Mouse (Mus musculus) large intestine, adult 2 months (tissue): Measurements from ENCODE around the gene Rsbn1l. TPM values are rescaled to one million over a fixed set of nuclear protein-coding genes. Genes with fewer than 3 reads are reported as not detected.

ENCODE experiments used
- DNase-seq: peaks from one replicate; pipeline ENCODE4 v3.0.0-alpha.2; 2012; ENCODE audit warnings: low read depth, low spot score
- WGBS: fragments of 180-500 bp; shearing (Covaris S2); methylation state at CpG from one replicate; pipeline ENCODE4 v1.1.7; 2018; 5-methylcytosine and 5-hydroxymethylcytosine counted together
- polyA plus RNA-seq: library from polyadenylated mRNA; depleted of rRNA; stranded (reverse); fragments of >200 nt; gene quantifications from 2 replicates; pipeline ENCODE4 v1.2.3, GENCODE M21; 2012; rRNA removed

Rsbn1l gene
- 3.0 and 4.0 TPM in 2 replicates for polyA plus RNA-seq

- 88% methylated on average over 3 of the region's 3 CpGs for WGBS
Measured at GRCm38 (mm10) chr5:20956298-20956697, at the start of gene Rsbn1l. Gene Rsbn1l, minus strand, starts transcription at chr5:20956398.

DNA sequence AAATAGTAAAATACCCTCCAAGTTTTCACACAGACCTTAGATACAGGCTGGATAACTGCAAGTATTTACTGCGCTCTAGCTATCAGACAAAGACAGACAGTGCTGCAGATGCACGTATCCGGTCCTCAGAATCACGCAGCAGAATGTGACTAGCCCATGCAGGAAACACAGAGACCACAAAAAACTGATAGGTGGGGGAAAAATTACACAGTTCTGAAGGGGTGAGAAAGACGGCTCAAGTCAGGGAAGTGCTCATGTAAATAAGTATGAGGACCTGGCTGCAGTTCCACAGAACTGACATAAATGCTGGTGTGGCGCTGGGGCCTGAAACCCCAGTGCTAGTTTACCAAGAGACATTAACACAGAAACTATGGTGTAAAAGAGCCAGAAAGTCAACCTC lies 46.5 kb upstream of the Rsbn1l start:
- WGBS, result 88% methylated on average over 6 of the region's 6 CpGs
- DNase-seq, result no peak

More at GRCm38 (mm10) chr5:20956298-20956697, at the start of gene Rsbn1l:
- no peak for DNase-seq

DNA sequence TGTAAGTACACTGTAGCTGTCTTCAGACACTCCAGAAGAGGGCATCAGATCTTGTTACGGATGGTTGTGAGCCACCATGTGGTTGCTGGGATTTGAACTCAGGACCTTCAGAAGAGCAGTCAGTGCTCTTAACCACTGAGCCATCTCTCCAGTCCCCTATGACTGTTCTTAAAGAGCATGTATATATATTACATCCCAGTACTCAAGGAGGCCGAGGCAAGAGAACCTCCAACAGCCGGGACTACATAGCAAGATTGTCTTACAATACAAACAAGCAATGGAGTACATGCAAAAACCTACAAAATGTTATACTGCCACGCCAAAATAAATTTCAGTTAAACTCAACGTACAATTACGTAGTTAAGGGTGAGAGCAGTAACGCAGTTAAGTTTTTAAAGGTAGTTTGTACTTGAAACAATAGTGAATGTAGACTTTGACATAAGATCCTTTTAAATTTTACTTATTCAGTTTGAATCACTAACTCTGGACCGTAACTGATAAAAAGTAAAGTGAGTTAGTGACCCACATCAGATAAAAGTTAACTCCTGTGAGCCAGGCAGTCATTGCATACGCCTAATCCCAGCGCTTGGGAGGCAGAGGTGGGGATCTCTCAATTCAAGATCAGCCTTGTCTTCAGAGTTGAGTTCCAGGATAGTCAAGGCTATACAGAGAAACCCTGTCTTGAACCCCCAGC lies 45.6 kb upstream of the Rsbn1l start:
- WGBS, result 69% methylated on average over 10 of the region's 10 CpGs
- no peak for DNase-seq

GRCm38 (mm10) chr5:20998427-20998826 lies 42.2 kb upstream of the Rsbn1l start:
- 92% methylated on average over 6 of the region's 6 CpGs for WGBS
- no peak for DNase-seq

- 93% methylated on average over 6 of the region's 6 CpGs for WGBS
- DNase-seq, result no peak
Measured at GRCm38 (mm10) chr5:20997555-20997954, 41.4 kb upstream of the Rsbn1l start.

GRCm38 (mm10) chr5:20990062-20990809 lies 34.0 kb upstream of the Rsbn1l start:
- DNase-seq, result peak; percentile 69
- 51% methylated on average over 8 of the region's 8 CpGs for WGBS

DNA sequence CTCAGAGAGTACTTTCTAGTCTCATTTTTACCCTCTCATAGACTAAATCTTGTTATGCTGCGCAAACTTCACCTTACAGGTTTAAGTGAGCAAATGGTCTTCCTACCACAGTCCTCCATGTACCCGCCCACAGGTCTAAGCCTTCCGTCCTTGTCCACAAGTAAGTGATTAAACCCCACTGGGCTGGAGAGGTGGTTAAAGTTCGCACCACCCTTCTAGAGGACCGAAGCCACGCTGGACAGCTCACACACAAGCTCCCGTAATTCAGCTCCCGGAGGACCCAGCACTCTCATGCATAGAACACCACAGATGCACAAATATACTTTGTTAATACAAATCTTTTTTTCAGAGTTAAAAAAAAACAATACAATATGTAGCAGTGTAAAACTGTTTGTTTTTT lies 30.1 kb upstream of the Rsbn1l start:
- no peak for DNase-seq
- 94% methylated on average over 8 of the region's 8 CpGs for WGBS

DNA sequence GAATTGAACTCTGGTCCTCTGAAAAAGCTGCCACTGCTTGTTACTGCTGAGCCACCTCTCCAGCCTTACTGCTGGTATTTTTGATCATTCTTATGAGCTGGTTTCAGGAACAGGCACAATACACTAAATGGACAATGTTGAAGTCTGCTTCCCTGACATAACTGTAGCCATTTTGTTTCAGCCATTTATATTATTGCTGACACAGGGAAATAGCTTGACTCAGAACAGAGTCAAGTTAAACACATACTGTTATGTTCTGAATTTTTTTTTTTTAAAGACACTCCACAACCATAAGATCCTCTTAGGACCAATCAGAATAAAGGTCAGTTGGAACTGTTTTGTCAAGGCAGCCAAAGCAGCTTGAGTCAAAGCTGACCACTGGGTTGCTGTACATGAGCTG lies 27.3 kb upstream of the Rsbn1l start:
- DNase-seq, result no peak

DNA sequence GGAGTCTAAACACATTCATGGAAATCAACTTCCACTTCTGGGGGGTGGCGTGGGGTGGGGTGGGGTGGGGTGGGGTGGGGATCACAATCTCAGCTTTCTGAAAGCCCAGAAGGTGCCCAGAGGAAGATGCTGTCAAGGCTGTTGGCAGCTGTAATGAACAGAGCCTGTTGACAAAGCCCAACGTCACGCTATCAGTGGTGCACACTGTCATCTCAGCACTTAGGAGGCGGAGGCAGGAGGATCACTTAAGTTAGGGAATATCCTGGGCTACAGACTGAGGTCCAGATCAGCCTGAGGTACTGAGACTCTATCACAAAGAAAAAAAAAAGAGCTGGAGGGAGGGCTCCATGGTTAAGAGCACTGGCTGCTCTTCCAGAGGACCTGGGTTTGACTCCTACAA lies 18.5 kb upstream of the Rsbn1l start:
- DNase-seq, result no peak
- 89% methylated on average over 4 of the region's 4 CpGs for WGBS

- WGBS, result 30% methylated on average over 7 of the region's 7 CpGs
- DNase-seq, result no peak
Measured at GRCm38 (mm10) chr5:20973999-20974398, 17.8 kb upstream of the Rsbn1l start.

DNA sequence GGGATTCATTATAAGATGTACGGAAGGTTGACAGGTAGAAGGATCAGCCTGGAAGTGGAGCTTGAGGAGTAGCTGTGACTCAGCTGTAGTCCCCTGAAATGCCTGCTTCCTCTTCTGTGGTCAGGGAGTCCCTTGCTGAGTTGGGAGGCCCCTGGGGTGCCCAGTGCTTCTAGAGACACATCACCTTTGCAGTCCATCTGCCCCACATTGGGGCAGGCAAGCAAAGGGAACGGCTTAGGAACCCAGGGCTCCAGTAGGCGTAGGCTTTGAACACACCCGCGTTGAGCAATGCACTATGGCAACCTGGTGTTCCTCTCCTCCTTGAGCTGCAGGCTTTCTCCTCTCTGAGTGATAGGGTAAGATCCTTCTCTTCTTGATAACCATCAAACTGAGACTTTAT lies 16.9 kb upstream of the Rsbn1l start:
- 59% methylated on average over 5 of the region's 5 CpGs for WGBS

DNA sequence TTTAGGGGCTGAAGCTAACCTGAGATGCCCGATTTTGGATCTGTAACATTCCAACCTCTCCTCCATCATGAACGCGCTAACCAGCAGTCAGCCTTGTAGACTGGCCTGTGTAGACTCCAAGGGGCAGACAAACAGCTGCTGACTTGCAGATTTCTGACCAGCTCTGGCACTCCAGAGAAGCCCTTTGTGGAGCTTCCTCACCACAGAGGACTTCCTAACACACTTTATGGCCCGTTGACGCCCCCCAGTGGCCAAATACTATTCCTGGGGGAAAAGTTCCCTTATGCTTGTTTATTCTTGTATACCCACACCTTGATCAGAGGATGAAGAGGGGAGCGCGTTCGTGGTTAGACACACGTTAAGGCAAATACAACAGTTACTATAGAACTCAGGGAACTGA lies 12.8 kb upstream of the Rsbn1l start:
- WGBS, result 57% methylated on average over 9 of the region's 9 CpGs
- DNase-seq, result no peak

More for the DNA sequence above, 16.9 kb upstream of the Rsbn1l start:
- DNase-seq, result no peak

DNA sequence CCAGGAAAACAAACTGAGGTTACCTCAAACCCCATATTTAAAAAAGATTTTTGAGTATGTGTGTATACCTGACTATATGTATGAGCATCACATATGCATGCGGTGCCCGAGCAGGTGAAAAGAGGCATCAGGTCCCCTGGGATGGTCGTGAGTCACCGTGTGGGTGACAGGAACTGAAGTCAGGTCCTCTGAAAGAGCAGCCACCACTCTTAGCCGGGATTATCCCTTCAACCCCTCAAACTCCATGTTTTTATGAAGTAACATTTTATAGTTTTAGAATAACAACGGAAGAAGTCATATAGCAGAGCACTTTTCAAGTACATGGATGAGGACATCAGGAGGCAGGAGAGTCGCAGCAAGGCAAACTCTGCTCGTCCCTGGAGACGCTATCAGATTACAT lies 12.3 kb upstream of the Rsbn1l start:
- DNase-seq, result no peak
- WGBS, result 70% methylated on average over 9 of the region's 9 CpGs

GRCm38 (mm10) chr5:20967942-20968341 lies 11.7 kb upstream of the Rsbn1l start:
- no peak for DNase-seq
- 40% methylated on average over 4 of the region's 4 CpGs for WGBS

GRCm38 (mm10) chr5:20964446-20964845 lies 8.2 kb upstream of the Rsbn1l start:
- WGBS, result 89% methylated on average over 6 of the region's 6 CpGs

GRCm38 (mm10) chr5:20963295-20963694 lies 7.1 kb upstream of the Rsbn1l start:
- WGBS, result 88% methylated on average over 9 of the region's 9 CpGs

More at GRCm38 (mm10) chr5:20964446-20964845, 8.2 kb upstream of the Rsbn1l start:
- DNase-seq, result no peak

DNA sequence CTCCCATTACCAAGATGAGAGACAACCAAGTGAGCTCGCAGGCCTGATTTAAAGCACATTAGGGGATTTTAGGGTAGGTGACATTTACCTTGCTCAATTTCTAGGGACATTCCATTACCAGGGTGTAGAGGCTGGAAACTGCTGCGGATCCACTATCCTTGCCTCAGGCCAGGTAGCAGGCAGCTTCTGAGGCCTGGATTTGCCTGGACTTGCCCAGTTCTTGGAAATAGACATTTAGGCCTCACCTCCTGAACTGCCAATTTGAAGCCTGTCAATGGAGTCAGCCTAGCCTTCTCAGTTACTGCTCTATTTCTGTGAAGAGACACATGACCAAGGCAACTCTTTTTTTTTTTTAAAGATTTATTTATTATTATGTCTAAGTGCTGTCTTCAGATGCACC lies 4.7 kb upstream of the Rsbn1l start:
- DNase-seq, result no peak
- WGBS, result 99% methylated on average over 2 of the region's 2 CpGs

More at GRCm38 (mm10) chr5:20963295-20963694, 7.1 kb upstream of the Rsbn1l start:
- no peak for DNase-seq

DNA sequence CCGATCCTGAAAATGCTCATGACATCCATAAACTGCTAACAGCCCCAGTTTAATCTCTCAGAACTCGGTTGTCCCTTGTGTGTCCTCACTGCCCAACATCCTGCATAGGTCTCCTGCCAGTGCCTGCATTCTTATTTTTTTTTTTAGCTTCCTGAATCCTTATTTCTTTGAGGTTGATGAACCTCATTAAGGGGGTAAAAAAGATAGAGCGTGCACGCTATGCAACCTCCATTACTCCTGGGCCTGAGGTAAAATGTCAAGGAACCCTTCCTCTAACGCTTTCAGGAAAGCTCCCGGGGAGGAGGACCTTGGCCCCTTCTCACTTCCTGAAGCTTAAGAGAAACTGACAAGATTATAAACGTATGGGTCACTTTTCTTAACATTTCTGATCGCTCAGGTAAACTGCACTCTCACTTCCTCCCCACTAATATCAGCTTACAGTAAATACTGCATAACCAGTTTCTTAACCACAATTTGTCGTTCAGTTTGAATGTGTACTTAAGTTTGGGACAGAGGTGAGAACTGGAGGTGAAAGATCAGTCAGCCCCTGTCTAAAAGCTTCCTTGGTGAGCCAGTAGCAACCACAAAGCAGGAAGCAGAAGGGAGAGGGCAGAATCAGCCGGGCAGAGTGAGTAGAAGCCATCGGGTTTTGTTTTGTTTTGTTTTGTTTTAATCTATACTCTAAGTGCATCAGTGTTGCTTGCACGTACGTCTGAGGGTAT lies 923 bp downstream of the Rsbn1l start:
- no peak for DNase-seq
- WGBS, result 29% methylated on average over 13 of the region's 13 CpGs

- DNase-seq, result no peak
- 8% methylated on average over 9 of the region's 9 CpGs for WGBS
Measured at GRCm38 (mm10) chr5:20952337-20952925, 3.8 kb downstream of the Rsbn1l start.

GRCm38 (mm10) chr5:20951666-20952281 lies 4.4 kb downstream of the Rsbn1l start:
- under 1% methylated on average over 51 of the region's 51 CpGs for WGBS
- peak; percentile 94 for DNase-seq
